Mouse (Mus musculus) embryo, embryonic 10 days (tissue): ENCODE measurements around the gene Ano10.
A peak's percentile ranks its signal among the peaks of the same experiment; 100 is the strongest.

Source experiments
- DNase-seq: peaks from one replicate; pipeline ENCODE4 v3.0.0-alpha.2; 2015; ENCODE audit warnings: low spot score

Gene Ano10

DNA sequence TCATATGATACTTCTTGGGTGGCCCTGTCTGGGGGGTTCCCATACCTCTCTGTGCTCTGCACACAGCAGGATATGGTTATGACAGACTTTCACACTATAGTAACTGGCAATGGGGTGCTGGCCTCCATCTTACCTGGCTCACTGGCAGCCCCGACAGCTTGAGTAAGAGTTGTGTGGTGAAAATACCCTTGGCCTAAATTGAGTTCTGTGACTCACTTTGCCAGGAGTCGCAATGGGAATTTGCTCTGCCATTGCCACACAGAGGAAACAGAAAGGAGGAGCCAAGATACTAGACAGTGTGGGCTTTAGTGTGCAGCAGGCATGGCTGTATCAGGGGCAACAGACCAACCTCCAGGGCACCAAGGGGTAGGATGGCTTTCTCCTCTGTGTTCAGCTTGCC lies 4.0 kb downstream of the Ano10 start:
- DNase-seq: no peak

GRCm38 (mm10) chr9:122288416-122288815 lies 5.8 kb downstream of the Ano10 start:
- no peak for DNase-seq

DNA sequence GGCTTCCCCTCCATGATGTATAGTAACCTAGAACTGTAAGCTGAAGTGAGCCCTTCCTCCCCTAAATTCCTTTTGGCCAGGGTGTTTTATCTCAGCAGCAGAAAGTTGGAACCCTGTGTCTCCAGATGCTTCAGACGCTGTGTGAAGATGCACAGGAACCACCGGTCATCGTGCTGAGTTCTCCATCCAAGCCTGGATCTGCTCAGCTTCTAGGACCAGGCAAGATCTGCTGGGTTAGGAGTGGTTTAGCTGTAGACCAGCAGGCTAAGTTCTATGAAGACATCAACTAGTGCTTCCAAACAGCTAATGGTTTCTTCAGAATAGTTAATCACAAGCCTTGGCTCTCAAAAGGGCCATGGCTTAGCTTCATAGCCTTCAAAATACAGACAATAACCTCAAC lies 6.7 kb downstream of the Ano10 start:
- no peak for DNase-seq

DNA sequence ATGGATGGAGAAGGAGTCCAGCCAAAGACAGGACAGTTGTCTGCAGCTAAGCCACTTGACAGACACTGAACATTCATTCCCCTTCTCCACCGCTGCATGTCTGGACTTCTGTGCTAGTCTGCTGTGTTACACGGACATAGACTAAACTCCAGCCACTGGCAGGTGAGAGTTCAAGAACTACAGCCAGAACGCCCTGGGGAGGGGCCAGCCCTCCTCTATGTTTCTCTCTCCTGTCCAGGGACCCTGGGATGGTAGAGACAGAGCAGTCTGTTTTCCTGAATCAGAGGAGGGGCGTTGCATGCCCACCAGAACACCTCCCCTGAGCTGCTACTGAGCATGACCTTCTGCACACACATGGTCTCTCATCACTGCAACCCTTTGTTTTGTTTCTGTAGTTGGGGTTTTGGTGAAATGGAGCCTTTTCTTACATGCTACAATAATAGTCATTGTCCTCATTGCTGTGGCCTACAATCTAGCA lies 8.4 kb downstream of the Ano10 start:
- DNase-seq: no peak

DNA sequence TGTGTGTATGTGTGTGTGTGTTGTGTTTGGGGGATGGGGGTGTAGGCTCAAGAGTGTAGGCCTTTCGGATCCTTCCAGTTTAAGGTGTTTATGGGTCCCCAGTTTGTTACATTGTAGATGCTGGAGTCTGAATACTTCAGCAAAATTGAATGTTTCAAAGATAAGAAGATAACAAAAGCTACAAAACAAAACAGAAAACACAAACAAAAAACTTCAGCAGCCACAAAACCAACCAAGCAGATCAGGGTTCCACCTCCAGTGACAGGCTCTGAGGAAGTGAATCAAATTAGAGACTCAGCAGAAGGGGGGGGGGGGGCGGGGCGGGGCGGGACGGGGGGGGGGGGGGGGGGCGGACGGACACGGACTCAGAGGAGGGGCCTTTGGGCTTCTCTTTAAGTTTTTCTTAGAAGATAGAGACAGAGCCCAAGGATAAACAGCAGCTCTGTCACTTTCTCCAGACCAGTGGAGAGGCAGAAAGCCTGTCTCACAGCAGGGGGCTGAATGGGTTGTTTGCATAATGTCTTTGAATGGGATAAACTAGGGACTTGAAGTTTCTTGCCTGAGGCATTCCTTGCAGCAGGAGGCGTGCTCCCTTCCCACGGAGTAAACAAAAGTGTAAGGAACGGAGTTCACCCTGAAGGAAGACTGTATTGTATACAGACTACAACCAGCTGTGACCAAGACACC lies 8.9 kb downstream of the Ano10 start:
- DNase-seq: peak; percentile 82

- DNase-seq: no peak
Measured at GRCm38 (mm10) chr9:122284696-122285095, 9.5 kb downstream of the Ano10 start.

DNA sequence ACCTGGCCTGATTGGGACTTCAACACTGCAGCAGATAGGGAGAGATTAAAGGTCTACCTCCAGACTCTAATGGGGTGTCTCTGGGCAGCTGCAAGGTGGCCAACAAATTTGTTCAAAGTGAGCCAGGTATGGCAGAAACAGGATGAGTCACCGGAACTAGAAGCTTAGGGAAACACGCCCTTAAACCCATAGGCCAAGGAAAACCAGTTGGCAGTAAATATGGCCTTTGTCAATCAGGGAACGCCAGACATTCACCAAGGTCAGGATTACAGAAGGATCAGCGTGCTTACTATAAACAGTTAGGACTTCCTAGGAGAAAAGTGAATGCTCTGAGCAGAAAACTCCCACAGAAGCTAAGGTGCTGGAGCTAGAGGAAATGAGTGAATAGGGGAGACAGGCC lies 13.2 kb downstream of the Ano10 start:
- DNase-seq: no peak

DNA sequence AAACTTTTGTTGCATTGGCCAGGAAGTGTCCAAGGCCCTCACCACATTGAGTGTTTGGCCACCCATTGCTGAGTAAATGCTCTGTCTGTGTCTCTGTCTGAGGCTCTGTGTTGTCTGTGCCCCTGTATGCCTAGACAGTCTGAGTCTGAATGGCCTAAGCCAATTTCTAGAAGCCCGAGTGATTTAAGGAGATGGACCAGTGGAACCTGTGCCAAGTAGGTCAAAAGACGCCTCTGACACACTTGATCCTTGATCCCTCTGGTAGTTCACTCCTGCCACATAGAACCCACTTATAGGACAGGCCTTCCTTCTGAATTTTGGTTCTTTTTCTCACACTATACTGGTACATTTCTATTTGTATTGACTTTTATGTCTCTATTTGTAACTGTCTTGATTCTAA lies 17.6 kb downstream of the Ano10 start:
- DNase-seq: no peak

GRCm38 (mm10) chr9:122276134-122276533 lies 18.1 kb downstream of the Ano10 start:
- no peak for DNase-seq

DNA sequence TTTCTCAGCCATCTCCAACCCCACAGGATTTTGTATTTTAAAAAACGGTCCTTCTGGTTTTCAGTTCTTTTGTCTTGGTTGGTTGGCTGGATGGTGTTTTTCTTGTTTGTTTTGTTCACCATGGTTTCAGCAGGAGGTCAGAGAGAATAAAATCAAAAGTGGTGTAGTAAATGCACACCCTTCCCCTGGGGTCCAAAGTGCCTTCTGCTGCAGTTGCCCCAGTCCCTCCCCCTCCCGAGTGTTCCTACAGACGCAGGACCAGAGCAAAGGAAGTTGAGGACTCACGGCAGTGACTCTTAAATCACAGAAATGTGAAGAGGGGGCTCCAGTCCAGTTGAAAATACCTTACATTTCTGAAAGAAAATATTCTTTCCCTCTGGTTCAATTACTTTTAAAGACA lies 19.9 kb downstream of the Ano10 start:
- DNase-seq: no peak

DNA sequence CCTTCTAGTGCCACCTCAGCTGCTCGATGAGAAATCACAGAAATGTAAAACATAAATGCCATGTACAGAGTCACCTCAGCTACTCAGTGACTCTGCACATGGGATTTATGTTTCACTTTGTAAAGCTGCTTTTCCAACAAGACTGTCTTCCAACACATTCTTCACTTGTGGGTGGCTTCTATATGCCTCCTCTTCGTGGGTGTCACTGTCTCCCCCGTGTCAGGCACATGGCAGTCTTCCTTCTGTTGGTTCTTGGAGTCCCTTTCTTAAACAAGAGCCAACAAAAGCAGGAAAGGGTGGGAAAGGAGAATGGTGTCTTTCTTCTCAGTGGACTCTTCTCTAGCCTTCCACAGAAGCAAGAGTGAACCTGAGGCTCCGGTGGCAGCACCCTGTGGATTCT lies 20.3 kb downstream of the Ano10 start:
- DNase-seq: no peak

- no peak for DNase-seq
Measured at GRCm38 (mm10) chr9:122271866-122272265, 22.4 kb downstream of the Ano10 start.

DNA sequence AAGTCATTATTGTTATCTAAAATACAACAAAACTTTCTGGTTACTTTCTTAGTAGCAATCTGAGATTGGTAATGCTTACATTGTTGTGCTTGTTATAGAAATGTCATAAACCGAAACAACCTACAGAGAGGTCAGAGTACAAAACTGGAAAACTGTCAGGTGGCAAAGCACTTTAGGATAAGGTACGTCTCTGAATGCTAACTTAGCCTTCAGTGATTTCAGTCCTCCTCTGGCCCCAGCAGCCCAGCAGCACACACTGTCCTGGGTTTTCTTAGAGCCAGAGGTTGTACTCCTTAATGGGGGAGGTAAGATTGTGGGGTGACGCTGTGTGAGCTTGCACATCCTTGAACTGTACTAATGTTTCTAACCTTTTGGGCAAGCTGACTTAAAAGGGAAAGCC lies 22.9 kb downstream of the Ano10 start:
- no peak for DNase-seq

DNA sequence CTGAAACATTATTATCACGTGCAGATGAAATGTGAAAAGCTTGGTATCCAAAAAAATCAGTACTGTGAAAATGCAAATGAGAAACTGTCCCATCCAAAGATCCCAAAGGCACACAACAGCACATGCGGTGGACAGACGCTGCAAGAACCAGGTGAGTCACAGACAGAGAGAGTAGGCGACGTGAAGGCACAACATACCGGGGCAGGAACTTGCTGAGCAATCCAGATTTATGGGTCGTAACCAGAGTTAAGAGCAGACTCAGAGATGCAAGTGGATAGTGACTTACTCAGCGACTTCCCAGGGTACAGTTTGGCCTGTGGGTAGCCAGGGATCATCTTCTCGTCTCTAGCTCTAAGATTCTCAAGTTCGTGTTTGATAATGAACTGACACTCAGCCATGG lies 23.3 kb downstream of the Ano10 start:
- DNase-seq: no peak

- DNase-seq: no peak
Measured at GRCm38 (mm10) chr9:122269256-122270041, 24.8 kb downstream of the Ano10 start.

DNA sequence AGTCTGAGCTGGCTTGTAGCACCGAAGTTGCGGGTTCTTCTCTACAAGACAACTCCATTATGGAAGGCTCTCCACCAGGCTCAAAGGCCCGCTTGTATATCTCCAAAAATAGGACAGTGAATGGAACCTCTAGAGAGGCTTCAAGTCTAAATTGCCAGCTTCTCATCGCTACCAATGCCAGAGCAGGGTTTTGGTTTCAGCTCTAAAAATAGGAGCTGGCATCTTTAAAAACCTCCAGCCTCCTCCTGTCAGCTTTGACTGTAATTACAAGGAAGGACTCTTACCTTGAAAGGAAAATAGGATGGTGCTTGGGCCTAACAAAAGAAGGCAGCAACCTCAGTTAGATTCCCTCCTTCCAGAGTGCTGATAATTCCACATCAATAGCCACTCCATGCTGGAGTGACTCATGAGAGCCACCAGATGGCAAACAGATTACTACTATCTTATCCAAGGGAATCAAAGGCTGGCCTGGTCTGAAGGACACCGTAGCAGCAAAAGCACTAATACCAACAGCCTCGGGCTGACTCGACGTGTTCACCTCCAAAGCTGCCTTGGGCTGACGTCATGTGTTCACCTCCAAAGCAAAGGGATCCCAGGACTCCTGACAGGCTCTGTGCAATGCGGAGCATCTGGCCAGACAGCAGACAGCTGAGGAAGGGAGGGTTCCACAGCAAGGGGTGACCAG lies 28.6 kb downstream of the Ano10 start:
- no peak for DNase-seq

GRCm38 (mm10) chr9:122263140-122263539 lies 31.1 kb downstream of the Ano10 start:
- no peak for DNase-seq

GRCm38 (mm10) chr9:122254386-122254785 lies 39.8 kb downstream of the Ano10 start:
- DNase-seq: no peak

- DNase-seq: no peak
Measured at GRCm38 (mm10) chr9:122252113-122252512, 42.1 kb downstream of the Ano10 start.

- DNase-seq: peak; percentile 86
Measured at GRCm38 (mm10) chr9:122248168-122248567, 46.1 kb downstream of the Ano10 start.

DNA sequence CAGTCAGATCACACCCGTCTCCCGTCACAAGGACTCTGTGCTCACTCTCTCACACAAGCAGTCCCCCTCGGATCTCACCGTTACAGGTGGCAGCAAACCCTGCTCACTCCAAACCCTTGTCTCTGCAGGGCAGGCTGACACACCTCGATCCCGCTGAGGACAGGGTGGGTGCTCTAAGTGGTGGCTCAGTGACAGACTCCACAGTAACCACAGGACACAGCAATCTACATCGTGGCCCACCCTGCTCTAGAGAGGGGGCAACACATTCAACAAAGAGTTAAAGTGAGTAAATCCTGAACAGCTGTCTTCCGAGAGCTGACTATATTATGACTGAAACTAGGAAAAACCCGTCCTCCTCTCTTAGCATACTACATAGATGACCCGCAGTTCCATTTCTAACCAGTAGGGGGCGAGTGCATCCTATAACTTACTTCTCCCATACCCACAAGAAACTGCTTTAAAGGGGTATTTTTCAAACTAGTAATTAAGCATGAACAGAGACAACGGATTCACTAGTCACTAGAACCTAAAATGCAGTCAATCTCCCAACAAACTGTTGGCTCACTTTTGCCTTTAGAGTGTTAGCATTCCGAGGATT lies 46.7 kb downstream of the Ano10 start:
- peak; percentile 81 for DNase-seq

DNA sequence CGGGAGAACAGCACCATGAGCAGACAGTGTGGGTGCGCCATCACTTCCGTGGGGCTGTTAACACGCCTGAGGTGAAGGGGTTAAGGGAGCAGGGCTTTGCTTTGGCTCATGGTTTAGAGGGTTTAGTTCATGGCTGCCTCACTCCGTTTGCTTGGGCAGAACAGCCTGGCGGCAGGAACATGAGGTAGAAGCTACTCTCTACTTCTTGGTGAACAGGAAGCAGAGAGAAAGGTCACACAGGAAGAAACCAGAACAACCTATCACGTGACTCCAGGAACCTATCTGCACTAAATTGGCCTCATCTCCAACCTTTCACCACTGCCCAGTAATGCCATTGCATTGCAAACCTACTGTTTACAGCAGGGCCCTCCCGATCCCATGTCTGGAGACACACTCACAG lies 48.3 kb downstream of the Ano10 start:
- no peak for DNase-seq

- DNase-seq: no peak
Measured at GRCm38 (mm10) chr9:122245471-122245870, 48.8 kb downstream of the Ano10 start.
